Mouse (Mus musculus) spleen, adult 12 weeks (tissue): ENCODE results near the gene Lrp4.

Experiments used
- DNase-seq: peaks from one replicate; pipeline ENCODE4 v3.0.0; 2022; ENCODE audit warnings: low spot score

Lrp4 gene

DNA sequence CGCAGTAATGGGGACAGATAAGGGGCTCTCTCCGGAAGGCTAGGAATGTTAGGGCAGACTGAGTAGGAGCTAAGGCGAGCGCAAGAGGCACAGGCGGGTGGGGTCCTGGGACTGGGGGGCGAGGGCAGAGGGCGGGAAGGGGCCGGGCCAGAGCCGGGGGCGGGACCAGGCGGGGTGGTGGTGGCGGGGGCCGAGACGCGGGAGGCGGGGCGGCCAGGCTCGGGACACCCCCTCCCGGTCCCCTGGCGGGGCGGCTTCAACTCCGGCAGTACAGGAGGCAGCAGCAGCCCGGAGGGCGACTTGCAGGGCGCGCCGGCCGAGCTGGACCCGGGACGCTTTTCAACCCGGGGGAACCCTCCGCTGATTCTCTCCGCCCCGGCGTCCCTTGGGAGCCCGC lies at the start of gene Lrp4:
Gene Lrp4 (plus strand): TSS at position 253 of the 397 bp plus-strand sequence.
- no peak for DNase-seq

DNA sequence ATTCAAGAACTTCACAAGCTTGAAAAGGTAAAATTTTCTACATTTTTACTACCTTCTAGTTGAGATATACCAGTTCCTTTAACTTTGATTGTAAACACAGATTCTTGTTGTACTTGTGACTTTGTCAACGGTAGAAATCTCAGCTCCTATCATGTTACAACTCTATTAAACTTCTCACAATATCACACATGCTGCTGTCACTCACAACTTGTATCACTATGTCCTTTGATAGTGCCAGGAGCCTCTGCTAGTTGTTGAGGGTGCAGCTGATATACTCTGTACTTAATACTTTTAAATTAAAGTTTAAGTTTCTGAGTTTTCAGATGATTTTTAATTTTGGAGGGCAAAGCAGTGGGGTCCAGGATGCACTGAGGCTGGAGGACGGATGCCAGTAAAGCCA lies 49.3 kb upstream of the Lrp4 start:
- no peak for DNase-seq

DNA sequence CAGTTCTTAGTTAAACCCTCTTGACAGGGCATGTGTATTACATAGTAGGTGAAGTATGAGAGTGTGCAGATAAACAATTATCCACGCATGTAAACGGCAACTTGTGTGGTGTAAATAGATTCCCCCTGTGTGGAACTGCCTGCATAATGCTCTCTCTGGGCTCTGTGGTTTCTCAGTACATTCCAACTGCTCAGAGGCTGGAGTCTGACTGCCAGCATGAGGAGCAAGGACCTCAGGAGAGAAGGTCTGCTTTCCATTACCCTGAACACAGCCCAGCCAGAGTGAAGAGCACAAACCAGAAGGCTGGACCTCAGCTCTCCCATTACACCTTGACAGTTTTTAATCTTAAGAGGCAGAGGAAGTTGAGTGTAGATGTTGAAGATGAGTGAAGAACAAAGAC lies 45.8 kb upstream of the Lrp4 start:
- no peak for DNase-seq

DNA sequence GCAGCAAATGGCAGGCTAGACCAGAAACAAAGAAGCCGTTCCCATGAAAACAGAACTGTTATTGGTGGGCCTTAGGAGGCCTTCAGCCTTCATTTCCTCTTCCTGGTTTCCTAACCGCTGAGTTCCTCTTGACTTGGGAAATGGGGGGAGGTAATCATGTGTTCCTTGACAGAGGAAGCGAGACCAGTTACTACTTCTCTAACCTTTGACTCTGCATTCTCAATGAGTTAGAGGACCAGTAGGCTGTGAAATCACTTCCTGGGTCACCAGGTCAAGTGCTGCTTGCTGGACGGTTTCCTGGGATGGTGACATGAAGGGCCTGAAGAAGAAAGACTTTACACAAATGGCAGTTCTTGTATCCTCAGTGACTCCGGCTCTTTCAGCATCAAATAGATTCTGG lies 45.0 kb upstream of the Lrp4 start:
- no peak for DNase-seq

DNA sequence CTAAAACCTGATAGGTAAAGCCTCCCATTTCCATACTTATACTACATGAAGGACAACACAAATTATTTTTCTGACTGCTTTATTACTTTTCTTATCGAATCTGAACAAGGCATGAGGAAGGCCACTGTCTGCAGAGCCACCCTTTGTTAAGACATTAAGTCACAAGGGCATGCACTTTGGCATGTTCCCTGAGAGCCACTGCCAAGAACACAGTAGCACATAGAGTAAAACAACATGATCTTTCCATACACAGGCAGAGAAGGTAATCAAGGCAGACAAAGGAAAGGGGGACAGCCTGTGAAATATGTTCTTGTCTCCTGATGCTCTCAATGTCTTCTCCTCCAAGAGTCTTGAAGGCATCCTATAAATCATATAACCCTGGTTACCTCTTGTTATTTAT lies 43.5 kb upstream of the Lrp4 start:
- DNase-seq = no peak

DNA sequence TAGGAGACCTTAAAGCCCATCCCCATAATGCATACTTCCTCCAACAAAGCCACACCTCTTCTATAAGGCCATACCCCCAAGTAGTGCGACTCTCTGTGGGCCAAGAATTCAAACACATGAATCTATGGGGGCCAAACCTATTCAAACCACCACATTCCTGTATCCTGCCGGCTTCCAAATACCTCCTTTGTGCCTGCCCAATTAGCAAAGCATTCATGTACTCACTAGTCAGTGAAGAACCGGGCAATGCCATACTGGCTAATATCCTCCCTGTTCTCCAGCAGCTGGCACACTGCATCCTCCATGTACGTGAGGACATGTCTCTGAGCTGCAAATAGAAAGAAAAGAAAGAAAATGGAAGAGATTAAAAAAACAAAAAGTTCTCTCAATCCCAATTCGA lies 35.7 kb upstream of the Lrp4 start:
- no peak for DNase-seq

DNA sequence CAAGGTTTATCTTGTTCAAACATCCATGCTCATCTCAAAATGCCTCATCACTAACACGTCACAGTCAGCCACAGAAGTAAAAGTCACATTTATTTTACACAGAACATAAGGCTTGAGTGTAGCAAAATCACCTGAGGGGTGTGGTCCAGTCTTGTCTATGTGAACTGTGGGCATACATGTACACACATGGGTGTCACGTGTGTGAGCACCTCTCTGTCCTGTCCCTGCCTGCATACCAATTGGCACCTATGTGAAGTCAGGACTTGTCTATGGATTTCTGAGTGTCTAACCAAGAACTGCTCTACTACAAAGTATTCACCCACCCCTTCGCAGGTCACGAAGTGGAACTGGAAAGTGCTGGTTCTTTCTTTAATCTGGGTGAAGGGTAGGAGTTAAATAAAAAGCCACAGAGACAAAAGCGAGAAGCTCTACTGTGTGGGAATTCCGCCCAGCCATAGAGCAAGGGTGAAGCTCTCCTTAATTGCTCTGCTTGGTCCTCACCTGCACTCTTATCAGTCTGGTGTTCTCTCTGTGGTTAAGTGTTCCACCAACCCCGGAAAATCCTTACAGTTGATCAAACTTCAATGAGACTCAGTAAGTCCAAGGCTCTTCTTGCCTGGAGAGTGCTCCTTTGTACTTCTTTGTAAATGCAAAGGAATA lies 33.1 kb upstream of the Lrp4 start:
- DNase-seq = no peak

DNA sequence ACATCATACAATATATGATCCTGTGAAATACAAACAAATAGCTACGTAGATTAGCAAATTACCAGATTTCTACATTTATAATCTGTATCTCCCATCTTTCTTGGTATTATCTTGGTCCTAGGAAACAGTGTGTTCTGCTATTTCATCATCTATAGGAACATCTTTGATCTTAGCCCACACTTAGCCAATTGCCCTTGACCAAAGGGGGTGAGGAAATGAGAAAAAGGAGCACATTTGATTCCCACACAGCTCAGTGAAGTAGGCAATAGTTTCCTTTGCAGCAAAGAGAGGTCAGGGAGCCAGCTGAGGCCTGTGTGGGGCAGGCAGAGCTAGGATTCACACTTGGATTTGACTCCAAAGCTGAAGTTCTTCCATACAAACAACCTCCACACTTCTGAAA lies 31.0 kb upstream of the Lrp4 start:
- no peak for DNase-seq

DNA sequence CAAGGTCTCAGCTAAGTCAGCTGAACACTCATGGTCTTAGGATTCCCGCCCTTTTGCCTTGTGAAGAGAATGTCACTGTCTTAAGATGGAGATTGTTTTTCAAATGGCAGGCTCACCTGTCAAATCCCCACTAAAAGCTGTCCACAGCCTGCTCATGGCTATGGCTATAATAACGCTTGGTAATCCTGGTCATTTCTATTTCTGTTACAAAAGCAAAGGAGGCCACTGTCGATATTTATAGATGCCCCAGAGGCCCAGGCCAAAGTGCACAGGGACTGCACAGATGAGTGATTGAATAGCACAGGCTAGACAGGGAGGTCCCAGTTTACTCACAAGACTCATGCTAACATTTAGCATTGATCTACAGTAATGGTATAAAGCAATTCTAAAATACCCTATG lies 28.2 kb upstream of the Lrp4 start:
- no peak for DNase-seq

DNA sequence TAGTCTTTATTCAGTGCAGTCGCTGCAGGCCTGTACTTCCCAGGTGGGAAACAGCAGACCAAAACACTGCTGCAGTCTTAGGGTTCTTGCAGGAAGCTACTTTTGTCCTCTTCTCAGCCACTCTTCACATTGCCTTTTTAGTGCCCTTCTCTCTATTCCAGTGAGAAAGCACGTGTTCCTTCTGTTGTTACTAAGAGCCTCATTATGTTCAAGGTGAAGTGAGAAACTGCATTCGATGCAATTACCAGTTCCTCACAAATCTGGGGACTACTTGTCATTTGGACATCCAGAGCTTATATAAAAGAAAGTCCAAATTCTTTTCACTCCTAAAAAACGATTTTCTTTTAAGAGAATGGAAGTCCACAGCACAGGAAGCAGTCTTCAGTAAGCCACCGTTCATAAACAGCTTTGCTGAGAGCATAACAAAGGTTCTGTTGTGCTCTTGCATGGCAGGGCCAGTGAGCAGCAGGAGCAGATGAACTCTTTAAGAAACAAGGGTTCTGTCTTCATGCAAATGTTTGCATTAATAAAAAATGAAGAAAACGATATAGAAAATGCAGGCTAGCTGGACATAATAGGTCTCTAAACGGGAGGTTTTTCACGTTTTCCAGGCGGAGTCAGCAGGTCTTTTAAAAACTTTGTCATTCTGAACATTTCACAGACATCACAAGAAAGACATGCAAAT lies 27.3 kb upstream of the Lrp4 start:
- DNase-seq = no peak

DNA sequence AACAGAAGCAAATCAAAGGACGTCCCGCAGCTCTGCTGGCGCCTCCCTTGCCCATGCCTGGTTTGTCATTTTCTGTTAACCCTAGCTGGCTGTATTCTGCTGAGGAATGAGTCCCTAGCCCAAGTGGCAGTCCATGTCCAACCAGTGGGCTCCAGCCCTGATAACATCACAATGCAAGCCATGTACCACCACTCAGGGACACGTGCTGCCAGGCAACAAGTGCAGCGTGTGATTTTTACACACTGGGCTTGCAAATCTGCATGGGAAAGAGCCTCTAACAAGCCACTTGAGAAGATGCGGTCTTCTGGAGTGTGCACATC lies 26.8 kb upstream of the Lrp4 start:
- no peak for DNase-seq

DNA sequence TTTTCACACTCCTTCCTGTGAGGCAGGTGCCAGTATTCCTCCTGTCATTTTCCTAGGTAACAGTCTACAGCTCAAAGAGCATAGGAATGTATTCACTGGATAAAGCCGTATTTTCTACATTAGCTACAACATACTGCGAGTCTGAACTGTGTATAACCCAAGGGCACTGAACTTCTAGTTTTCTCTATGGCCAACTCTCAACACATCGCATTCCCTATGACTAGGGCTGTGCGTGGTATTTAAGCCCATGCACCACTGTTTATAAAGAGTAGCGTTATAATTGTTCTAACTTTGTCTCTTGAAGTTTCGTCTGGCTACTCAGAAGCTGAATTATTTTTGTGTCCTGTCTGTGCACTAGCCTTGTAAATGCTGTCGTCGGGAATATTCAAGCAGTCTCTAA lies 20.6 kb upstream of the Lrp4 start:
- no peak for DNase-seq

DNA sequence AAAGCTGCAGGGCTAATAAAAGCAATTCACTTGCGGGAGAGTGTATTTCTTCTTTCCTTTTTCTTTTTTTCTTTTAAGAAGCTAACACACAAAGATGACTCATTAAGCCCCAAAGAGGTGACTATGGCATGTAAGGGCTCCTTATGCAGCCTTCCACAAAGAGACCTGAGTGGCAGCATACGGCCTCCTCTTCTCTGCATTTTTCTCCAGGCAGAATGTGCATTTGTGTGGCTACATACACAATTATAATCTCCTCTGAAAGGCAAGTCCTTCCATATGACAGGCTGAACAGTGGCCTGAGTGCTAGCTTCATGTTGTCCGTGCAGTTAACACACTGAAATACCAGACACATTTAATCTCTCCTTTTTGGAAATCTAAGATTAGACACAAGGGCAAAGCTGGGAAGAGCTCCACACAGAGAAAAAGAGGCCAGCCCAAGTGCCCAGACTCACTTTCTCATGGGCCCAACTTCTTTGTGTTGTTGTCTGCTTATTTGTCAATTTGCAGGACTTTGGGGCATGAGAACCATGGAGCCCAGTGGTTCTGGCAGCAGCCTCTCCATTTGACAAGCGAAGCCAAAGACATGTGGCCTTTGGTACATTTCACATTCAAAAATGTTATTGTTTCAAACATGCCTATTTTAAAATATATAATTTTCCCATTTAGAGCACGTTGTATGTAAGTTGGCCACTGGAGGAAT lies 20.0 kb upstream of the Lrp4 start:
- no peak for DNase-seq

DNA sequence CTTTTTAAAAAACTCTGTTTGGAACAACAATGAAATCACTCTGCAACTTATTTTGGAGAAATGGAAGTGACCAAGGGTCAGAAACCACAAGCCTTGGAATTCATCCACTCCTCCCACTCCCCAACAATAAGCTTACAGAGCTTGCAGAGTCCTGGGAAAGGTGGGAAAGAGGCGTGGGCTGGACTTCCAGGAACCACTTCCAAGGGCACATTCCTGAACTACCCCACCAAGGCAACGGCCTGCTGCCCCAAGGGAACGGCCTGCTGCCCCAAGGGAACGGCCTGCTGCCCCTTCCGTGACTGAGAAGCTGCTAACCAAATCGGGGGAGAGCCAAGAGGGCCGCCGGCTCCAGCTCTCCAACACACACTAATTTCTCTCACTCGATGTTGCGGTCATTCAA lies 18.0 kb upstream of the Lrp4 start:
- DNase-seq = no peak

DNA sequence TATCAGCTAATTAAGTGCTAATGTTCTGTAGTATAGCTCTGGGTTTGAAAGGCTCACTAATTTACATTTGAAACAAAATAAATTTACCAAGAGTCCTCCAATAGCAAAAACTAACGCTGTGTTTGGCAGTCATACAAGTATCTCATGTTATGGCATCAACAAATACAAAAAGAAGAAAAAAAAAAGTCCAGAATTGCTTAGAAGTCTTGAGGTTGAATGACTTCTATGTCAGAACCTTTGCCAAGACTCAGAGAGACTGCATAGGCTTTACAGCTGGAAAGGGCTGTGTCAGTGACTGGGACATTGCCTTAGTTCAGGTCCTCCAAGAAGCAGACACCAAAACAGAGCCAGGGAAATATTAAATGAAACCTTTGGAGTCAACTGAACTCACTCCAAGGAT lies 17.4 kb upstream of the Lrp4 start:
- no peak for DNase-seq

DNA sequence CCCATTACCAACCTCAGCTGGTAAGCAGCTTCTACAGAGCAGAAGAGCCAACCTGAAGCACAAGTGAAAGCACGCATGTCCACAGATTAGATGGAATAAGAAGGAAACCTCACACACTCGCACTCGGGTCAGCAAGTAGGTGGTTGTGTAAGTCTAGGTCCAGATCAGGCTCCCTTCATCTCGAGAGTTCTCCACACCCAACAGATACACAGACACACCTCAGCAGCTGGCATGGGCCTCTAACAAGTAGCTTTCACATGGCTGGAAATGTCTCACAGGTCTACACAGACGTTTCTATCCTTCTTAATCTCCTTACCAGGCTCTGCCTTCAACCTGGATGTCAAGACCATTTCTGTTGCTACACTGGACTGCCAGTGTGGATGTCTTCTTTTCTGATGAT lies 16.6 kb upstream of the Lrp4 start:
- DNase-seq = no peak

DNA sequence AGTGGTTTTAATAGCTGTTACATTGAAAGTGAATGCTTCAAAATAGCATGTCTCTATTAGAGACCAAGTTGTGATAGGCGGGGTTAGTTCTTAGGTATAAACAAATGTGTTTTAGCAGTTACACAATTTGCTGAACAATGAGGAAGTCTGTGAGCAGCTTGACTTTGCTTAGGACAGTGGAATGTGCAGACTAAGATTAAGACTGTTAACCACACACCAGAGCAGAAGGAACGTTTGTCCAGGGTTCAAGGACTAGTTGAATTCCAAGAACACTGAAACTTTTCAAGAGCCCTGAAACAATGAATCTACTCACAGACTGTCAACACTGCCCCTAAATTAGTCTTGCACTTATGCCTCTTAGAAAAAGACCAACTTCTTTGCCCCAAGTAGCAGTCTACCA lies 15.6 kb upstream of the Lrp4 start:
- no peak for DNase-seq

DNA sequence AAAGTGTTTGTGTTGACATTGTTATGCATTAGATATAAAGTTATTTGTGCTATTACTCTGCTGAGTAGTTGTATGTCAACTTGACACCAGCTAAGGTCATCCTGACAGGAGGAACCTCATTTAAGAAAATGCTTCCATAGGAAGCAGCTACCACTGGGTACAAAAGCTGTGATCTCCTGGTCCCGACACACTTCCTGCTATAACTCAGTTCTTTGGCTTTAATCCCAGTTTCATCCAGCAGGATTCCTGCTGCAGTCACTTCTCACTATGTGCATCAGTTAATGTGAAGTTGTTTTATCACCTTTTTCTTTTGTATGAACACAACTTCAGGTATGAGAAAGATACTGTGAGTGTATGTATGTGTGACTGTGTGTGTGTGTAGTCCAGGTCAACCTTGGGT lies 15.1 kb upstream of the Lrp4 start:
- no peak for DNase-seq

DNA sequence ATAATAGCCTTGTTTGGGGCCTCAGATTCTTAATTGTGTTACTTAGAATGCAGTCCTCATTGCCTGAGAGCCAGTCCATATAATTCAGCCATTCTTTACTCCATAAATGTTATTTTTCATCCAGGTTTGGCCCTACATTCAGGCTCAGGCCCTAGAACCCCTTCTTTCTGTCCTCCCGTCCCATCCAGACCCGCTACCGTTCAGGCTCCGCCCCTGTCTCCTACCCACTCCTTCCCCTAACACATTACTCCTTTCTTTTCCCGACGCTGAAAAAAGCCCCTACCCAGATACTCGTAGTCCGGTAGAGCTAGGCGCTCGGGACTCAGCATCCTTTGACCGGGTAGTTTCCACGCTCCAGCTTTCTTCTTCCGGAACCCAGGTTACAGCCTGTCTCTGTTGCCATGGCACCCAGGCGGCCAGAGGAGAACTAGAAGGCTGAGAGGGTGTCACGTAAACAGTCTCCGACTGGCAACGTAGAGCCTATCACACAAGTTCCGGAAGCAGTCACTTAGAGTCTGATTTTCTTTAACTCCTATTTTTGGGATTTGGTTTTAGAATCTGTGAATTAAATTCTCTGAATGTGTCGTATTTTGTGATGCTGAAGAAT lies 12.9 kb upstream of the Lrp4 start, which contains the start of gene 1110051M20Rik:
Gene 1110051M20Rik (minus strand): TSS at position 419 of the 607 bp plus-strand sequence.
- peak; percentile 63 for DNase-seq

DNA sequence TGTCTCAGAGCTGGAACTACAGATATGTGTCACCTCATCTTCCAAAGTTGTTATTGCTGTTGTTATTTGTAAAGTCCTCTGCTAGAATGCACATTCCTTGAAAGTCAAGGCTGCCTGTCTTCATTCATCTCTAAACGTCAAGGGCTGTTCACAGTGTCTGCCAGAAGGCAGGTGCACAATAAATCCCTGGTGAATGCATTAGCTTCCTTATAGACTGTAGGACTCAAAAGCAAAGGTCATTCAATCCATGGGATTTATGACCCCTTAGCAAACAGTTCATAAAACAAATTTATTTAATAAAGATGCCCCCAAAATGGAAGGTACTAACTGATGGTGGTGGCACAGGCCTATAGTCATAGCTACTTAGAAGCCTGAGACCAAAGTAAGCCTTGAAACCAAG lies 7.6 kb upstream of the Lrp4 start:
- DNase-seq = no peak

DNA sequence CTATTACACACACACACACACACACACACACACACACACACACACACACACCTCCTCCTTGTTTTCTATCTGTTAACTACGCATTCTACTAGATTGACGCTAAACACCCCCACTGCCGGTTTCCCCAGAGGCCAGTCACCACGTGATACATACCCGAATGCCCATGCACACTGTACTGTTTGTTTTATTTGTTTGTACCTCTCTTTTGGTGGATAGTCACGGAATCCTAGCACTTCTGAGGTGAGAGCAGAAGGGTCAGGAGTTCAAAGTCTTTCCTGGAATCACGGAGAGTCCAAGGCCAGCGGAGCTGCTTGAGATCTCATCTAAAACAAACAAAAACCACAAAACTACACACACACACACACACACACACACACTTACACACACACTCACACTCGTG lies 7.0 kb upstream of the Lrp4 start:
- no peak for DNase-seq

DNA sequence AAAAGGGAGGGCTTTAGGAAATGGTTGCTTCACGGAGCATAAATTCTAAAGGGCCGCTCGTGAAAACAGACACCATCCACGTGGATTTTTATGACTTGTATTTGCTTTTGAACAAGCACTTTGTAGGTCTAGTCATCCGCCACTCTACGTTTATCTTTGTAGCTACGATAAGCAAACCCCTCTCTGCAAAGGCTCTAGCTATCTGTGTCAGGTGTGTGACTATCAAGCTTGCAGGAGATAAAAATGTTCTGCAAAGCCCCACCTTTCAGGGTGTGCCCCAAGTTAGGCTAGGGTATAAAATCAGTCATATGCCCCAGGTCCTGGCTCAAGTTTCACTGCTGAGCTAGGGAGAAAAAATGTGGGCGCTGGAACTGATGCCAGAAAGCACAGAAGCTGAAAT lies 4.7 kb upstream of the Lrp4 start:
- no peak for DNase-seq
